17 mouse cellular contexts compared by ENCODE assay signal in genomic region chr3:97819050-97819449, GRCm38 (mm10).
DNase-seq lines count a peak whose midpoint lies in the region; ATAC-seq and TF ChIP-seq lines count a peak whose summit lies in the region.
"Had no signal": no experiment of that assay in that cellular context is flagged by ENCODE, and none has a peak within 500 bp of the region (broad histone marks: within the 10 kb centered on the region; RNA-seq: fewer than 3 reads in every experiment).

No protein-coding gene starts in this region.

- H3K4me1 ChIP-seq in heart, embryonic 13.5 days, result peaks cover 43% of the 10 kb centered on the region
- peaks cover 4% of the 10 kb centered on the region; the same call in 1 of the 2 replicates for H3K4me1 ChIP-seq in kidney, postnatal 0 days (replicated peaks; ENCODE audit: insufficient read depth, low read length)
- peaks cover 2% of the 10 kb centered on the region; the same call in 1 of the 2 replicates for H3K4me1 ChIP-seq in liver, embryonic 13.5 days (replicated peaks)
- peaks cover 6% of the 10 kb centered on the region for H3K4me1 ChIP-seq in hindbrain, embryonic 13.5 days (replicated peaks)
- H3K4me1 ChIP-seq: lung, embryonic 15.5 days had no signal

- DNase-seq in heart, adult 8-10 months (ENCODE audit: low spot score), result no peak
- no peak for DNase-seq in kidney, postnatal 0 days (ENCODE audit: low spot score)
- no peak for DNase-seq in kidney, postnatal 4 days
- DNase-seq in R1 (ENCODE audit: low read depth, low spot score), result peak; percentile 72
- DNase-seq in liver, embryonic 13.5 days, result no peak
- no peak for DNase-seq in adrenal gland, postnatal 14 days
- DNase-seq: adrenal gland, postnatal 25 days; cerebellum, adult 8-10 months; forebrain, postnatal 0 days; gastrocnemius, postnatal 10 days; thymus, postnatal 25 days had no signal

- H3K36me3 ChIP-seq in heart, embryonic 13.5 days, result no peaks in the 10 kb centered on the region
- H3K36me3 ChIP-seq in kidney, postnatal 0 days (ENCODE audit: insufficient read depth, low read length), result no peaks in the 10 kb centered on the region
- no peaks in the 10 kb centered on the region for H3K36me3 ChIP-seq in liver, embryonic 13.5 days
- no peaks in the 10 kb centered on the region for H3K36me3 ChIP-seq in hindbrain, embryonic 13.5 days
- H3K36me3 ChIP-seq: hindbrain, embryonic 12.5 days; lung, embryonic 15.5 days; midbrain, embryonic 15.5 days had no signal

- no peak overlapping the region for H3K4me3 ChIP-seq in heart, embryonic 13.5 days
- no peak overlapping the region for H3K4me3 ChIP-seq in kidney, postnatal 0 days (replicated peaks; ENCODE audit: low read depth, low read length)
- no peak overlapping the region for H3K4me3 ChIP-seq in liver, embryonic 13.5 days (replicated peaks)
- H3K4me3 ChIP-seq in hindbrain, embryonic 13.5 days, result no peak overlapping the region
- H3K4me3 ChIP-seq: hindbrain, embryonic 12.5 days; lung, embryonic 15.5 days; midbrain, embryonic 15.5 days had no signal

- peaks cover 16% of the 10 kb centered on the region for H3K27me3 ChIP-seq in heart, embryonic 13.5 days (replicated peaks)
- H3K27me3 ChIP-seq in kidney, postnatal 0 days (ENCODE audit: insufficient read depth, low read length), result no peaks in the 10 kb centered on the region
- H3K27me3 ChIP-seq in liver, embryonic 13.5 days, result peaks cover 14% of the 10 kb centered on the region
- H3K27me3 ChIP-seq in hindbrain, embryonic 13.5 days, result peaks cover 17% of the 10 kb centered on the region

- no peak for TF ChIP-seq CTCF in kidney, postnatal 0 days (IDR thresholded peaks at IDR 0.05; ENCODE audit: low read depth)

- no peak for ATAC-seq in heart, embryonic 13.5 days (ENCODE audit: extremely low read depth, insufficient number of reproducible peaks, low FRiP score, low TSS enrichment)
- no peak for ATAC-seq in kidney, postnatal 0 days (replicated peaks; ENCODE audit: low FRiP score, low read depth)
- ATAC-seq in liver, embryonic 13.5 days (ENCODE audit: low read depth), result 0 out of 2 replicates have a peak, but pooled peaks have one; percentile 20
- no peak for ATAC-seq in hindbrain, embryonic 13.5 days (ENCODE audit: low FRiP score)
- ATAC-seq: activated CD4-positive, CD25-positive, alpha-beta regulatory T cell, adult 4 months; forebrain, postnatal 0 days; midbrain, embryonic 15.5 days had no signal

- H3K27ac ChIP-seq in heart, embryonic 13.5 days (replicated peaks), result peak overlapping the region; percentile 56; the same call in 1 of the 2 replicates
- peak overlapping the region; percentile 76 for H3K27ac ChIP-seq in kidney, postnatal 0 days
- peak overlapping the region; percentile 69 for H3K27ac ChIP-seq in liver, embryonic 13.5 days
- H3K27ac ChIP-seq in hindbrain, embryonic 13.5 days, result no peak overlapping the region
- H3K27ac ChIP-seq: hindbrain, embryonic 12.5 days; lung, embryonic 15.5 days; midbrain, embryonic 15.5 days had no signal

- H3K4me2 ChIP-seq in heart, embryonic 13.5 days, result no peak overlapping the region
- no peak overlapping the region for H3K4me2 ChIP-seq in kidney, postnatal 0 days (ENCODE audit: low read length)
- H3K4me2 ChIP-seq in liver, embryonic 13.5 days, result no peak overlapping the region
- no peak overlapping the region for H3K4me2 ChIP-seq in hindbrain, embryonic 13.5 days
- H3K4me2 ChIP-seq: hindbrain, embryonic 12.5 days; lung, embryonic 15.5 days; midbrain, embryonic 15.5 days had no signal

- H3K9ac ChIP-seq in heart, embryonic 13.5 days, result no peak overlapping the region
- no peak overlapping the region for H3K9ac ChIP-seq in kidney, postnatal 0 days (ENCODE audit: low read depth, low read length)
- H3K9ac ChIP-seq in liver, embryonic 13.5 days, result no peak overlapping the region
- H3K9ac ChIP-seq in hindbrain, embryonic 13.5 days, result no peak overlapping the region
- H3K9ac ChIP-seq: forebrain, postnatal 0 days; hindbrain, embryonic 12.5 days; lung, embryonic 15.5 days; midbrain, embryonic 15.5 days had no signal

- no peaks in the 10 kb centered on the region for H3K9me3 ChIP-seq in heart, embryonic 13.5 days
- no peaks in the 10 kb centered on the region for H3K9me3 ChIP-seq in kidney, postnatal 0 days (replicated peaks; ENCODE audit: low read length)
- H3K9me3 ChIP-seq in liver, embryonic 13.5 days (replicated peaks), result no peaks in the 10 kb centered on the region
- H3K9me3 ChIP-seq in hindbrain, embryonic 13.5 days, result no peaks in the 10 kb centered on the region
- H3K9me3 ChIP-seq: hindbrain, embryonic 12.5 days; lung, embryonic 15.5 days; midbrain, embryonic 15.5 days had no signal

- WGBS in heart, embryonic 13.5 days, result 49% methylated on average over 3 of the region's 3 CpGs
- WGBS in kidney, postnatal 0 days, result 40% methylated on average over 3 of the region's 3 CpGs
- 37% methylated on average over 3 of the region's 3 CpGs for WGBS in liver, embryonic 13.5 days (ENCODE audit: insufficient replicate concordance)
- WGBS in hindbrain, embryonic 13.5 days, result 34% methylated on average over 3 of the region's 3 CpGs
